Mouse (Mus musculus) small intestine, adult 2 months (tissue): ENCODE measurements around the gene Dact3. TPM values are rescaled to one million over a fixed set of nuclear protein-coding genes. Genes with fewer than 3 reads are reported as not detected.

Source experiments
- H3K27ac ChIP-seq: fragments of 200-500 bp; 2 replicates; pipeline ENCODE4 v1.5.1; 2012; ENCODE audit warnings: low read depth, low read length, control low read depth, inconsistent platforms; ENCODE audit not compliant: insufficient read depth
- H3K27me3 ChIP-seq: fragments of 200-500 bp; 2 replicates; pipeline ENCODE4 v1.6.1; 2012; ENCODE audit warnings: mild to moderate bottlenecking, moderate library complexity, low read length, inconsistent platforms; ENCODE audit not compliant: control insufficient read depth, insufficient read depth
- H3K36me3 ChIP-seq: fragments of 200-500 bp; 2 replicates; pipeline ENCODE4 v1.6.1; 2012; ENCODE audit warnings: mild to moderate bottlenecking, low read length, control low read depth, inconsistent platforms; ENCODE audit not compliant: control insufficient read depth, insufficient read depth
- H3K4me1 ChIP-seq: fragments of 200-500 bp; 2 replicates; pipeline ENCODE4 v1.6.1; 2012; ENCODE audit warnings: low read length, inconsistent platforms, mixed read lengths; ENCODE audit not compliant: control insufficient read depth, insufficient read depth, insufficient read length
- H3K4me3 ChIP-seq: fragments of 200-500 bp; 2 replicates; pipeline ENCODE4 v1.5.1; 2012; ENCODE audit warnings: low read depth, mild to moderate bottlenecking, control low read depth, inconsistent platforms, low read length, moderate library complexity
- CTCF ChIP-seq: fragments of 200-500 bp; IDR thresholded peaks from 2 replicates; pipeline ENCODE4 v1.5.1; 2012; ENCODE audit warnings: low read depth, mild to moderate bottlenecking, control low read depth, inconsistent platforms, low read length, moderate library complexity, mixed read lengths; ENCODE audit not compliant: insufficient replicate concordance, insufficient read length; ENCODE audit errors: extremely low read depth
- POLR2A ChIP-seq: fragments of 200-500 bp; IDR thresholded peaks from 2 replicates; pipeline ENCODE4 v1.6.1; 2012; ENCODE audit warnings: low read depth, mild to moderate bottlenecking, control low read depth, inconsistent platforms, low read length, moderate library complexity
- WGBS: fragments of 180-500 bp; shearing (Covaris S2); methylation state at CpG from one replicate; pipeline ENCODE4 v1.1.7; 2018; 5-methylcytosine and 5-hydroxymethylcytosine counted together
- polyA plus RNA-seq: library from polyadenylated mRNA; depleted of rRNA; stranded (reverse); fragments of >200 nt; gene quantifications from 2 replicates; pipeline ENCODE4 v1.2.3, GENCODE M21; 2012; rRNA removed

Dact3 gene
- polyA plus RNA-seq, 1 experiment = 21.6 TPM

DNA sequence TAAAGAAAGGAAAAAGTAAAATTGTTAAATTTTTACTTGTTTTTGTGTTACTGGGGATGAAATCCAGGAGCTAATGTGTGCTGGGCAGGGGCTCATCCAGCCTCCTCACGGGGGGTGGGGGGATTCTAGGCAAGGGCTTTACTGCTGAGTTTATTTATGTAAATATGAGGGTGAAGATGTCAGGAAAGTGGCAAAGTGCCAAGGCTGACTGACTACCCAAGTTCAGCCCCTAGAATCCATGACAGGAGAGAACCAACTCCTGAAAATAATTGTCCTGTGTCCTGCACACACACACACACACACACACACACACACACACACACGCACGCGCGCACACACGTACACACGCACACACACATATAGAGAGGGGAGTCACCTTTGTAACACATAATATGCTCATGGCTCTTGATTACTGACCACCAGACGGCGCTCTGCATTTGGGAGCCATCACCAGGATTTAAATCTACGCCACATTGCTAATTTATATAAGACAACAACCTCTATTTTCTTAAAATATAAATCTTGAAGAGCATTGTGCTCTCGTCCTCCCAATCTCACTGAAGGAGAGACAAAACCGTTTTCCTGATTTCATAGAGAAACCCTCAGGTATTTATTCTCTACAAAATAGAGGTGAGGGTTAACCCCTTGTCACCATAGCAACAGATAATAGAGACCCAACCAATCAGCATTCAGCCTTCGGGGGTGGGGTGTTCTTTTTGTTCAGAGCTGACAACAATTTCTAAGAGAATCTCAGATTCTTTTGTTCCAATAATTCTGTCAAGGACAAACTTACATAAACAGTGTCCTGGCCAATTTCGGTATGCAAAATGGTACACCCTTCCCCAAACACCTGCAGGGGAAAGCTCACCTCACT, 57.8 kb downstream of the Dact3 start:
- no peaks in the 10 kb centered on the region for H3K27me3 ChIP-seq
- 44% methylated on average over 14 of the region's 14 CpGs for WGBS

More for the DNA sequence above, 57.8 kb downstream of the Dact3 start:
- no peaks in the 10 kb centered on the region for H3K36me3 ChIP-seq
- H3K4me3 ChIP-seq = no peak overlapping the region
- TF ChIP-seq CTCF (peak; percentile 23; the same call in 1 of the 2 replicates), POLR2A (no peak)
- no peak overlapping the region for H3K27ac ChIP-seq
- no peaks in the 10 kb centered on the region for H3K4me1 ChIP-seq

Other genes starting within 250 kb of the Dact3 start
- not detected in 2 replicates for gene Ceacam15, start 199.6 kb upstream of the Dact3 start, polyA plus RNA-seq
- gene Ceacam9, start 153.4 kb upstream of the Dact3 start, polyA plus RNA-seq = not detected in 2 replicates
- 276 and 540 TPM in 2 replicates for gene Ap2s1, start 136.9 kb upstream of the Dact3 start, polyA plus RNA-seq
- 37.8 and 43.5 TPM in 2 replicates for gene Slc1a5, start 94.0 kb upstream of the Dact3 start, polyA plus RNA-seq
- 58.9 and 119 TPM in 2 replicates for gene Strn4, start 59.4 kb upstream of the Dact3 start, polyA plus RNA-seq
- gene Fkrp, start 58.6 kb upstream of the Dact3 start, polyA plus RNA-seq = 14.6 and 24.5 TPM in 2 replicates
- gene Prkd2, start 32.4 kb upstream of the Dact3 start, polyA plus RNA-seq = 22.9 and 44.0 TPM in 2 replicates
- gene Gng8, start 16.5 kb downstream of the Dact3 start, polyA plus RNA-seq = 2.1 and 2.2 TPM in 2 replicates
- 1.2 and 1.7 TPM in 2 replicates for gene Ptgir, start 31.2 kb downstream of the Dact3 start, polyA plus RNA-seq
- gene Calm3, start 48.8 kb downstream of the Dact3 start, polyA plus RNA-seq = 147 and 452 TPM in 2 replicates
- gene Pnmal2, start 69.4 kb downstream of the Dact3 start, polyA plus RNA-seq = 1.2 and 1.4 TPM in 2 replicates
- gene Pnmal1, start 84.4 kb downstream of the Dact3 start, polyA plus RNA-seq = 0.04 and 0.09 TPM in 2 replicates
- gene Gm42372, start 107.8 kb downstream of the Dact3 start, polyA plus RNA-seq = 0.05 and 0.14 TPM in 2 replicates
- 0.74 and 0.85 TPM in 2 replicates for gene Ccdc8, start 117.4 kb downstream of the Dact3 start, polyA plus RNA-seq
- gene Ppp5c, start 152.6 kb downstream of the Dact3 start, polyA plus RNA-seq = 121 and 278 TPM in 2 replicates
- 0.52 and 0.68 TPM in 2 replicates for gene Hif3a, start 187.1 kb downstream of the Dact3 start, polyA plus RNA-seq
- gene Psg16, start 198.7 kb downstream of the Dact3 start, polyA plus RNA-seq = not detected in 2 replicates